In genomic region chr17:69401146-69401545, GRCm38 (mm10) we compare ENCODE assay signal across 17 mouse cellular contexts. TPM values are rescaled to one million over a fixed set of nuclear protein-coding genes. Genes with fewer than 3 reads are reported as not detected.
DNase-seq lines count a peak whose midpoint lies in the region; ATAC-seq and TF ChIP-seq lines count a peak whose summit lies in the region.
"Had no signal": no experiment of that assay in that cellular context is flagged by ENCODE, and none has a peak within 500 bp of the region (broad histone marks: within the 10 kb centered on the region; RNA-seq: fewer than 3 reads in every experiment).

No protein-coding gene starts in this region.

- no peak for DNase-seq in liver, adult 2 months (ENCODE audit: extremely low read depth, low read depth, low spot score)
- no peak for DNase-seq in liver
- DNase-seq in left cerebral cortex, postnatal 4 days = no peak
- DNase-seq in urinary bladder, postnatal 36 days (ENCODE audit: low spot score in 2 of 2) = no peak
- DNase-seq: adrenal gland, postnatal 36 days; cerebellum, adult 11-12 months; gastrocnemius, postnatal 25 days; heart, postnatal 14 days; kidney, adult 11 months had no signal

- no peaks in the 10 kb centered on the region for H3K27me3 ChIP-seq in liver, adult 2 months (ENCODE audit: control insufficient read depth, insufficient read depth, low read length)
- H3K27me3 ChIP-seq: limb, embryonic 13.5 days; megakaryocyte, embryonic 14.5 days; neural tube, embryonic 13.5 days had no signal

- WGBS in liver, adult 2 months = 60% methylated on average over 2 of the region's 2 CpGs
- 75% methylated on average over 2 of the region's 2 CpGs for WGBS in bone marrow, adult 2 months

- no peaks in the 10 kb centered on the region for H3K36me3 ChIP-seq in liver, adult 2 months (ENCODE audit: control insufficient read depth, insufficient read depth, low read length)
- H3K36me3 ChIP-seq: limb, embryonic 13.5 days; neural tube, embryonic 13.5 days had no signal

- intact Hi-C loops in left cerebral cortex, postnatal 4 days (cut with DNase I) = no loop called here

- peak; percentile 13; the same call in 1 of the 2 replicates for TF ChIP-seq CTCF in liver, adult 2 months (IDR thresholded peaks at IDR 0.05; ENCODE audit: low read depth, low read length)
- peak; percentile 46 for TF ChIP-seq CTCF in bone marrow, adult 2 months (IDR thresholded peaks at IDR 0.05; ENCODE audit: control insufficient read depth, insufficient read depth, low read length)

- H3K79me2 ChIP-seq in liver, adult 2 months (ENCODE audit: control insufficient read depth, insufficient read depth, low read length) = no peaks in the 10 kb centered on the region

- no peaks in the 10 kb centered on the region for H3K4me1 ChIP-seq in liver, adult 2 months (ENCODE audit: control insufficient read depth, insufficient read depth, low read length)
- H3K4me1 ChIP-seq in bone marrow, adult 2 months (ENCODE audit: control insufficient read depth, insufficient read depth, low read length) = no peaks in the 10 kb centered on the region
- H3K4me1 ChIP-seq: limb, embryonic 13.5 days; neural tube, embryonic 13.5 days had no signal

- peak; percentile 48 for ATAC-seq in CD4-positive, CD25-positive, alpha-beta regulatory T cell, adult 4 months
- ATAC-seq in megakaryocyte-erythroid progenitor cell, adult 5-6 weeks (replicated peaks; ENCODE audit: low FRiP score, low TSS enrichment, poor library complexity, severe bottlenecking) = peak; percentile 97
- ATAC-seq in monocyte, adult 5-6 weeks (replicated peaks; ENCODE audit: insufficient number of reproducible peaks, low FRiP score, low TSS enrichment, poor library complexity, severe bottlenecking) = no peak

- no peak for TF ChIP-seq POLR2A in liver, adult 2 months (IDR thresholded peaks at IDR 0.05; ENCODE audit: extremely low read depth, insufficient read depth, low read length)
- no peak for TF ChIP-seq POLR2A in bone marrow, adult 2 months (IDR thresholded peaks at IDR 0.05; ENCODE audit: borderline replicate concordance, control insufficient read depth, low read depth, low read length)

- no peak overlapping the region for H3K9ac ChIP-seq in liver, adult 2 months (ENCODE audit: low read depth, low read length)
- H3K9ac ChIP-seq: limb, embryonic 13.5 days; neural tube, embryonic 13.5 days had no signal

- no peak overlapping the region for H3K27ac ChIP-seq in liver, adult 2 months (replicated peaks; ENCODE audit: insufficient read depth, low read depth, low read length)
- H3K27ac ChIP-seq in bone marrow, adult 2 months (ENCODE audit: control insufficient read depth, insufficient read depth, low read depth, low read length, poor library complexity) = no peak overlapping the region
- H3K27ac ChIP-seq: limb, embryonic 13.5 days; neural tube, embryonic 13.5 days had no signal

- H3K4me3 ChIP-seq in liver, adult 2 months (ENCODE audit: insufficient read depth, low read depth, low read length) = no peak overlapping the region
- H3K4me3 ChIP-seq in bone marrow, adult 2 months (replicated peaks; ENCODE audit: control insufficient read depth, low read depth, low read length) = no peak overlapping the region
- H3K4me3 ChIP-seq: limb, embryonic 13.5 days; megakaryocyte, embryonic 14.5 days; neural tube, embryonic 13.5 days had no signal

RNA-seq across cellular contexts. Expression of gene Zbtb14, which starts 18.3 kb away (rescaled TPM):
- 6.1 and 6.4 TPM in 2 replicates for total RNA-seq in liver, adult 2 months (2014; rRNA removed)
- 1.9 and 2.7 TPM in 2 replicates for polyA plus RNA-seq in liver, adult 2 months (2012; rRNA removed)
- 10 to 100 TPM; 16.3 to 19.6 TPM for polyA plus RNA-seq in CD4-positive, CD25-positive, alpha-beta regulatory T cell, adult 4 months (2017; shearing (Covaris generic))
- 6.4 and 7.5 TPM in 2 replicates for polyA plus RNA-seq in bone marrow, adult 2 months (2011; ENCODE audit: insufficient read depth, insufficient read length, low replicate concordance, missing spikeins)
- total RNA-seq in megakaryocyte-erythroid progenitor cell, adult 5-6 weeks (2014; fragmentation: Nextera tagmentation) = 15.0 and 19.6 TPM in 2 replicates
- total RNA-seq in megakaryocyte-erythroid progenitor cell, adult 5-6 weeks (2017) = 24.1 and 27.5 TPM in 2 replicates
- 10 to 100 TPM; 25.4 to 26.8 TPM for total RNA-seq in left cerebral cortex, postnatal 4 days (2021)
- 23.5 to 26.0 TPM (median 24.5 TPM) in 3 replicates for total RNA-seq in monocyte, adult 5-6 weeks (2017)

RNA-seq across cellular contexts. Expression of gene Akain1, which starts 38.0 kb away (rescaled TPM):
- under 0.01 TPM in 1 of 2 replicates, not detected in the other for total RNA-seq in liver, adult 2 months (2014; rRNA removed)
- polyA plus RNA-seq in liver, adult 2 months (2012; rRNA removed) = not detected in 2 replicates
- polyA plus RNA-seq in CD4-positive, CD25-positive, alpha-beta regulatory T cell, adult 4 months (2017; shearing (Covaris generic)) = not detected
- not detected in 2 replicates for polyA plus RNA-seq in bone marrow, adult 2 months (2011; ENCODE audit: insufficient read depth, insufficient read length, low replicate concordance, missing spikeins)
- not detected in 2 replicates for total RNA-seq in megakaryocyte-erythroid progenitor cell, adult 5-6 weeks (2014; fragmentation: Nextera tagmentation)
- not detected in 2 replicates for total RNA-seq in megakaryocyte-erythroid progenitor cell, adult 5-6 weeks (2017)
- under 1 TPM in 1 of 2 experiments, not detected in 1; 0.24 TPM for total RNA-seq in left cerebral cortex, postnatal 4 days (2021)
- not detected in 3 replicates for total RNA-seq in monocyte, adult 5-6 weeks (2017)
- total RNA-seq: adrenal gland, postnatal 36 days; gastrocnemius, postnatal 25 days; heart, postnatal 14 days had no signal
- polyA plus RNA-seq: limb, embryonic 13.5 days; stomach, embryonic 14.5 days had no signal
